Mouse (Mus musculus) MEL (cell line): ENCODE measurements around the gene Pigs. TPM values are rescaled to one million over a fixed set of nuclear protein-coding genes. Genes with fewer than 3 reads are reported as not detected.

Experiments
- DNase-seq: peaks from one replicate; pipeline ENCODE4 v3.0.0; 2011; ENCODE audit warnings: low read depth, low spot score
- H3K27ac ChIP-seq: 2 replicates; pipeline ENCODE4 v1.5.1; 2012; ENCODE audit warnings: low read depth, mild to moderate bottlenecking, control low read depth, low read length, moderate library complexity; ENCODE audit not compliant: control insufficient read depth
- H3K27me3 ChIP-seq, 2 experiments: fragments of 150-350 bp in 1 of 2; sonication (generic) in 1 of 2; 2 replicates each; pipeline ENCODE4 v1.6.1; 2012; ENCODE audit warnings: low read length in 2 of 2, mild to moderate bottlenecking in 2 of 2, improper control_type of control experiment in 1 of 2, moderate library complexity in 1 of 2; ENCODE audit not compliant: insufficient read depth in 2 of 2, control insufficient read depth in 1 of 2
- H3K36me3 ChIP-seq, 2 experiments: 2 replicates each; pipeline ENCODE4 v1.6.1; 2012 to 2014; ENCODE audit warnings: low read length in 2 of 2, improper control_type of control experiment in 1 of 2, inconsistent platforms in 1 of 2, mild to moderate bottlenecking in 1 of 2; ENCODE audit not compliant: insufficient read depth in 2 of 2, control insufficient read depth in 1 of 2
- H3K4me1 ChIP-seq, 2 experiments: fragments of 150-350 bp in 1 of 2; sonication (generic) in 1 of 2; 2 replicates each; pipeline ENCODE4 v1.6.1; 2012; ENCODE audit warnings: low read length in 2 of 2, improper control_type of control experiment in 1 of 2, mild to moderate bottlenecking in 1 of 2; ENCODE audit not compliant: insufficient read depth in 2 of 2, control insufficient read depth in 1 of 2
- H3K4me3 ChIP-seq, 2 experiments: fragments of 150-350 bp in 1 of 2; sonication (generic) in 1 of 2; 2 replicates each; pipeline ENCODE4 v1.5.1; 2012; ENCODE audit warnings: low read depth in 2 of 2, low read length in 2 of 2, mild to moderate bottlenecking in 2 of 2, moderate library complexity in 2 of 2, control low read depth in 1 of 2, improper control_type of control experiment in 1 of 2; ENCODE audit not compliant: control insufficient read depth in 1 of 2, insufficient read depth in 1 of 2
- H3K79me2 ChIP-seq: 2 replicates; pipeline ENCODE4 v1.6.1; 2012; ENCODE audit warnings: mild to moderate bottlenecking, low read length, moderate library complexity; ENCODE audit not compliant: control insufficient read depth, poor library complexity, insufficient read depth
- H3K9ac ChIP-seq: 2 replicates; pipeline ENCODE4 v1.6.1; 2012; ENCODE audit warnings: low read depth, mild to moderate bottlenecking, control low read depth, low read length, moderate library complexity; ENCODE audit not compliant: control insufficient read depth, poor library complexity, severe bottlenecking
- H3K9me3 ChIP-seq: fragments of 150-350 bp; sonication (generic); replicated peaks from 2 replicates; pipeline ENCODE4 v1.6.1; 2012; ENCODE audit warnings: mild to moderate bottlenecking, low read length, improper control_type of control experiment, moderate library complexity; ENCODE audit not compliant: insufficient read depth
- BHLHE40 ChIP-seq: IDR thresholded peaks from 2 replicates; pipeline ENCODE4 v1.6.1; 2012; ENCODE audit warnings: low read depth, mild to moderate bottlenecking, inconsistent platforms, low read length, improper control_type of control experiment, borderline replicate concordance
- CHD2 ChIP-seq: IDR thresholded peaks from 2 replicates; pipeline ENCODE4 v1.6.1; 2011; ENCODE audit warnings: low read length, improper control_type of control experiment
- CTCF ChIP-seq, 3 experiments: IDR thresholded peaks in 2 of 3; conservative IDR thresholded peaks in 1 of 3; 2 replicates each; pipeline ENCODE4 v1.5.1; 2011 to 2012; ENCODE audit warnings: low read length in 3 of 3, low read depth in 2 of 3, mild to moderate bottlenecking in 2 of 3, improper control_type of control experiment in 1 of 3, inconsistent platforms in 1 of 3, mixed read lengths in 1 of 3, moderate library complexity in 1 of 3; ENCODE audit not compliant: control insufficient read depth in 1 of 3, insufficient read depth in 1 of 3, poor library complexity in 1 of 3, severe bottlenecking in 1 of 3
- E2F4 ChIP-seq: IDR thresholded peaks from 2 replicates; pipeline ENCODE4 v1.6.1; 2011; ENCODE audit warnings: low read depth, low read length, improper control_type of control experiment, borderline replicate concordance
- EP300 ChIP-seq, 2 experiments: IDR thresholded peaks; 2 replicates each; pipeline ENCODE4 v1.6.1; 2011; ENCODE audit warnings: improper control_type of control experiment in 2 of 2, low read length in 2 of 2, low read depth in 1 of 2, mild to moderate bottlenecking in 1 of 2
- ETS1 ChIP-seq: IDR thresholded peaks from 2 replicates; pipeline ENCODE4 v1.6.1; 2012; ENCODE audit warnings: low read depth, mild to moderate bottlenecking, inconsistent platforms, low read length, improper control_type of control experiment, moderate library complexity
- GABPA ChIP-seq: IDR thresholded peaks from 2 replicates; pipeline ENCODE4 v1.6.1; 2012; ENCODE audit warnings: low read depth, mild to moderate bottlenecking, inconsistent platforms, low read length, improper control_type of control experiment, moderate library complexity
- HCFC1 ChIP-seq: IDR thresholded peaks from 2 replicates; pipeline ENCODE4 v1.6.1; 2012; ENCODE audit warnings: low read depth, mild to moderate bottlenecking, inconsistent platforms, low read length, improper control_type of control experiment, moderate library complexity
- JUND ChIP-seq: IDR thresholded peaks from 2 replicates; pipeline ENCODE4 v1.6.1; 2011; ENCODE audit warnings: low read depth, mild to moderate bottlenecking, improper control_type of control experiment, low read length
- MAFK ChIP-seq: IDR thresholded peaks from 2 replicates; pipeline ENCODE4 v1.6.1; 2011; ENCODE audit warnings: low read depth, mild to moderate bottlenecking, low read length, improper control_type of control experiment, borderline replicate concordance
- MAX ChIP-seq: IDR thresholded peaks from 2 replicates; pipeline ENCODE4 v1.6.1; 2011; ENCODE audit warnings: low read length, improper control_type of control experiment
- MAZ ChIP-seq: IDR thresholded peaks from 2 replicates; pipeline ENCODE4 v1.6.1; 2012; ENCODE audit warnings: low read depth, mild to moderate bottlenecking, inconsistent platforms, low read length, improper control_type of control experiment
- MEF2A ChIP-seq: IDR thresholded peaks from 2 replicates; pipeline ENCODE4 v1.6.1; 2014; ENCODE audit warnings: low read depth, mild to moderate bottlenecking, inconsistent platforms, low read length, improper control_type of control experiment; ENCODE audit not compliant: poor library complexity, insufficient replicate concordance, severe bottlenecking; ENCODE audit errors: extremely low read depth
- MYB ChIP-seq: IDR thresholded peaks from 2 replicates; pipeline ENCODE4 v1.6.1; 2011; ENCODE audit warnings: mild to moderate bottlenecking, low read depth, low read length, improper control_type of control experiment
- MYC ChIP-seq: IDR thresholded peaks from 2 replicates; pipeline ENCODE4 v1.6.1; 2011; ENCODE audit warnings: low read depth, mild to moderate bottlenecking, low read length, improper control_type of control experiment, moderate library complexity
- NELFE ChIP-seq: IDR thresholded peaks from 2 replicates; pipeline ENCODE4 v1.6.1; 2011; ENCODE audit warnings: low read depth, low read length, improper control_type of control experiment
- NRF1 ChIP-seq: IDR thresholded peaks from 2 replicates; pipeline ENCODE4 v1.6.1; 2014; ENCODE audit warnings: low read depth, mild to moderate bottlenecking, inconsistent platforms, low read length, improper control_type of control experiment, moderate library complexity; ENCODE audit not compliant: poor library complexity, insufficient read depth, severe bottlenecking
- POLR2A ChIP-seq, 2 experiments: IDR thresholded peaks; 2 replicates each; pipeline ENCODE4 v1.6.1; 2011 to 2012; ENCODE audit warnings: low read length in 2 of 2, mild to moderate bottlenecking in 2 of 2, control low read depth in 1 of 2, improper control_type of control experiment in 1 of 2, low read depth in 1 of 2, moderate library complexity in 1 of 2; ENCODE audit not compliant: control insufficient read depth in 1 of 2, insufficient read depth in 1 of 2, poor library complexity in 1 of 2
- POLR2AphosphoS2 ChIP-seq: IDR thresholded peaks from 2 replicates; pipeline ENCODE4 v1.6.1; 2011; ENCODE audit warnings: low read length, improper control_type of control experiment
- POLR2AphosphoS5 ChIP-seq: IDR thresholded peaks from 2 replicates; pipeline ENCODE4 v1.6.1; 2012; ENCODE audit warnings: low read depth, borderline replicate concordance, mild to moderate bottlenecking, inconsistent platforms, low read length, moderate library complexity, mixed read lengths
- RAD21 ChIP-seq: IDR thresholded peaks from 2 replicates; pipeline ENCODE4 v1.6.1; 2011; ENCODE audit warnings: mild to moderate bottlenecking, low read depth, low read length, improper control_type of control experiment
- RCOR1 ChIP-seq: IDR thresholded peaks from 2 replicates; pipeline ENCODE4 v1.6.1; 2012; ENCODE audit warnings: low read depth, mild to moderate bottlenecking, inconsistent platforms, low read length, improper control_type of control experiment
- SIN3A ChIP-seq: IDR thresholded peaks from 2 replicates; pipeline ENCODE4 v1.6.1; 2012; ENCODE audit warnings: low read length, improper control_type of control experiment, inconsistent platforms
- SMC3 ChIP-seq: IDR thresholded peaks from 2 replicates; pipeline ENCODE4 v1.6.1; 2011; ENCODE audit warnings: low read depth, low read length, improper control_type of control experiment
- TAL1 ChIP-seq: IDR thresholded peaks from 2 replicates; pipeline ENCODE4 v1.6.1; 2012; ENCODE audit warnings: mild to moderate bottlenecking, inconsistent platforms, low read length, moderate library complexity, mixed read lengths
- TBP ChIP-seq: IDR thresholded peaks from 2 replicates; pipeline ENCODE4 v1.8.0; 2011; ENCODE audit warnings: low read depth, low read length, improper control_type of control experiment
- UBTF ChIP-seq: IDR thresholded peaks from 2 replicates; pipeline ENCODE4 v1.6.1; 2012; ENCODE audit warnings: low read depth, mild to moderate bottlenecking, inconsistent platforms, low read length, improper control_type of control experiment, moderate library complexity, borderline replicate concordance; ENCODE audit not compliant: insufficient read depth
- USF1 ChIP-seq: IDR thresholded peaks from 2 replicates; pipeline ENCODE4 v1.6.1; 2014; ENCODE audit warnings: low read depth, mild to moderate bottlenecking, inconsistent platforms, low read length, improper control_type of control experiment, moderate library complexity
- USF2 ChIP-seq, 2 experiments: IDR thresholded peaks; 2 replicates each; pipeline ENCODE4 v1.6.1; 2011 to 2012; ENCODE audit warnings: improper control_type of control experiment in 2 of 2, low read length in 2 of 2, borderline replicate concordance in 1 of 2, inconsistent platforms in 1 of 2, low read depth in 1 of 2, mild to moderate bottlenecking in 1 of 2; ENCODE audit not compliant: insufficient read depth in 1 of 2
- ZMIZ1 ChIP-seq: IDR thresholded peaks from 2 replicates; pipeline ENCODE4 v1.6.1; 2012; ENCODE audit warnings: low read depth, mild to moderate bottlenecking, inconsistent platforms, low read length, improper control_type of control experiment, moderate library complexity
- ZNF384 ChIP-seq: IDR thresholded peaks from 2 replicates; pipeline ENCODE4 v1.6.1; 2012; ENCODE audit warnings: low read depth, mild to moderate bottlenecking, inconsistent platforms, low read length, improper control_type of control experiment
- polyA plus RNA-seq, 2 experiments: library from polyadenylated mRNA; stranded (reverse) in 1 of 2; unstranded in 1 of 2; fragments of >175 nt in 1 of 2; fragments of >200 nt in 1 of 2; gene quantifications; 2 replicates each; pipeline versions ENCODE4 v1.2.1 to v1.2.4; 2012; ENCODE audit warnings: low replicate concordance in 2 of 2, low read depth in 1 of 2; ENCODE audit not compliant: insufficient read length in 2 of 2, insufficient read depth in 1 of 2, missing spikeins in 1 of 2
- total RNA-seq: library from RNA; depleted of rRNA; stranded (reverse); fragments of 300-350 nt; gene quantifications from 2 replicates; pipeline ENCODE4 v1.2.3, GENCODE M21; 2012

Gene Pigs
- total and polyA plus RNA-seq, 3 experiments, result 28.5 to 97.1 (median 51.2) TPM

GRCm38 (mm10) chr11:78353081-78353480 is 24.9 kb downstream of the Pigs start:
- H3K27ac ChIP-seq, result no peak overlapping the region
- peaks cover 0 to 2% of the 10 kb centered on the region in 2 experiments; a peak in 1 of 4 replicates for H3K36me3 ChIP-seq
- TF ChIP-seq POLR2AphosphoS5 (no peak), POLR2A (IDR thresholded peaks at IDR 0.05; ENCODE audit: control insufficient read depth in 1 of 2, insufficient read depth in 1 of 2, low read depth in 1 of 2, low read length in 2 of 2, poor library complexity in 1 of 2) (peak in 1 of 2 experiments; percentile 30; a peak in 1 of 4 replicates), POLR2AphosphoS2 (no peak), MEF2A (no peak), ETS1 (0 out of 2 replicates have a peak, but pooled peaks have one; percentile 8), TBP (peak; percentile 18; the same call in 1 of the 2 replicates), CHD2 (no peak), USF1 (no peak), MAFK (no peak), NRF1 (no peak), EP300 (IDR thresholded peaks at IDR 0.05; ENCODE audit: low read depth in 1 of 2, low read length in 2 of 2) (0 out of 4 replicates have a peak, but pooled peaks of 1 of the 2 experiments have one; percentile 17), MAZ (0 out of 2 replicates have a peak, but pooled peaks have one; percentile 12), BHLHE40 (no peak), GABPA (no peak), USF2 (IDR thresholded peaks at IDR 0.05; ENCODE audit: borderline replicate concordance in 1 of 2, insufficient read depth in 1 of 2, low read depth in 1 of 2, low read length in 2 of 2) (no peak), MYC (no peak), CTCF (IDR thresholded peaks at IDR 0.05 in 2 of 3, conservative IDR thresholded peaks at IDR 0.05 in 1 of 3; ENCODE audit: control insufficient read depth in 1 of 3, insufficient read depth in 1 of 3, low read depth in 2 of 3, low read length in 3 of 3, poor library complexity in 1 of 3, severe bottlenecking in 1 of 3) (no peak), RCOR1 (no peak), ZMIZ1 (no peak), E2F4 (no peak), SIN3A (no peak), JUND (no peak), MAX (no peak), TAL1 (no peak), HCFC1 (no peak), ZNF384 (no peak), SMC3 (no peak), NELFE (no peak), RAD21 (no peak), UBTF (no peak), MYB (no peak)
- TF ChIP-seq, all 39 proteins: peak for 5
- H3K4me3 ChIP-seq, result no peak overlapping the region
- H3K4me1 ChIP-seq, result peaks cover 0 to 16% of the 10 kb centered on the region in 2 experiments; a peak in 2 of 4 replicates
- no peaks in the 10 kb centered on the region for H3K9me3 ChIP-seq
- peak; percentile 85 for DNase-seq
- H3K79me2 ChIP-seq, result no peaks in the 10 kb centered on the region
- no peaks in the 10 kb centered on the region for H3K27me3 ChIP-seq
- no peak overlapping the region for H3K9ac ChIP-seq
